Mouse (Mus musculus): ENCODE data around the gene Lamtor3. TPM values are rescaled to one million over a fixed set of nuclear protein-coding genes. Genes with fewer than 3 reads are reported as not detected.

The Lamtor3 gene
- 104 and 106 TPM in 2 replicates for polyA plus RNA-seq (2015; fragmentation: Nextera tagmentation; extraction: Ambion mirVana)

GRCm38 (mm10) chr3:137918172-137918931, at the start of gene Lamtor3:
Gene Lamtor3 (plus strand): TSS chr3:137918506.
- no peaks in the 10 kb centered on the region for H3K9me3 ChIP-seq (ENCODE audit: control insufficient read depth, low read length)
- H3K27ac ChIP-seq (replicated peaks) = peak within 1 kb of the TSS; percentile 85
- H3K4me3 ChIP-seq (ENCODE audit: low read depth, low read length) = peak within 1 kb of the TSS; percentile 62
- no peaks in the 10 kb centered on the region for H3K27me3 ChIP-seq (ENCODE audit: control insufficient read depth, insufficient read depth, low read length)
- DNase-seq (ENCODE audit: low spot score) (peak; percentile 93), ATAC-seq (ENCODE audit: low FRiP score, low TSS enrichment) (peak; percentile 95)
- peak within 1 kb of the TSS; percentile 49 for H3K4me2 ChIP-seq (replicated peaks; ENCODE audit: low read depth)
- under 1% methylated on average over 46 of the region's 47 CpGs for WGBS
- TF ChIP-seq CTCF (IDR thresholded peaks at IDR 0.05; ENCODE audit: low read depth) (peak; percentile 21), EP300 (optimal IDR thresholded peaks at IDR 0.05) (peak; percentile 70)
- H3K36me3 ChIP-seq (ENCODE audit: control insufficient read depth, insufficient read depth, low read length) = peaks cover 7% of the 10 kb centered on the region; the same call in 1 of the 2 replicates
- peaks cover 4% of the 10 kb centered on the region; the same call in 1 of the 2 replicates for H3K4me1 ChIP-seq (replicated peaks; ENCODE audit: control insufficient read depth, insufficient read depth)
- H3K9ac ChIP-seq (ENCODE audit: low read length) = peak within 1 kb of the TSS; percentile 83

GRCm38 (mm10) chr3:137869395-137869794, 48.9 kb upstream of the Lamtor3 start:
- DNase-seq (ENCODE audit: low spot score) (no peak), ATAC-seq (ENCODE audit: low FRiP score, low TSS enrichment) (no peak)
- H3K9ac ChIP-seq (ENCODE audit: low read length) = no peak overlapping the region
- H3K27ac ChIP-seq (replicated peaks) = no peak overlapping the region
- no peaks in the 10 kb centered on the region for H3K9me3 ChIP-seq (ENCODE audit: control insufficient read depth, low read length)
- no peak for TF ChIP-seq CTCF (IDR thresholded peaks at IDR 0.05; ENCODE audit: low read depth)
- TF ChIP-seq EP300 (optimal IDR thresholded peaks at IDR 0.05) = no peak
- 93% methylated on average over 9 of the region's 9 CpGs for WGBS
- no peaks in the 10 kb centered on the region for H3K27me3 ChIP-seq (ENCODE audit: control insufficient read depth, insufficient read depth, low read length)
- H3K36me3 ChIP-seq (ENCODE audit: control insufficient read depth, insufficient read depth, low read length) = no peaks in the 10 kb centered on the region
- H3K4me2 ChIP-seq (replicated peaks; ENCODE audit: low read depth) = no peak overlapping the region
- H3K4me3 ChIP-seq (ENCODE audit: low read depth, low read length) = no peak overlapping the region
- H3K4me1 ChIP-seq (replicated peaks; ENCODE audit: control insufficient read depth, insufficient read depth) = no peaks in the 10 kb centered on the region; the same call in 1 of the 2 replicates

DNA sequence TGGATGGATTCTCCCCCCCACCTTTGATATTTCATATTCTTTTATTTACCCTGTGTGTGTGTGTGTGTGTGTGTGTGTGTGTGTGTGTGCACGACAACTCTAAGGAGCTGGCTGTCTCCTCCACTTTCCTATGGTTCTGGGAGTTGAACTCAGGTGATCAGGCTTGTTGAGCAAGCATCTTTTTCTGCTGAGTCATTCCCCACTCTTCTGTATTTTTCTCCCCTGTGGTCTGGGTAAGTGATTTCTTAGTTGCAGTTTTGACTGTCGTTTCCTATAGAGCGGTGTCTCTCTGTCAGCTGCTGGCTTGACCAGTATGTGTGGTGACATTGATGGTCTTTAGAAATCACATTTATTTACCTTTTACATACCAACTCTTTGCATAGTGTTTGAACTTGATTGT, 39.0 kb upstream of the Lamtor3 start:
- 46% methylated on average over 3 of the region's 3 CpGs for WGBS
- ATAC-seq (ENCODE audit: low FRiP score, low TSS enrichment) (peak; percentile 32; the same call in 1 of the 2 replicates), DNase-seq (ENCODE audit: low spot score) (no peak)

DNA sequence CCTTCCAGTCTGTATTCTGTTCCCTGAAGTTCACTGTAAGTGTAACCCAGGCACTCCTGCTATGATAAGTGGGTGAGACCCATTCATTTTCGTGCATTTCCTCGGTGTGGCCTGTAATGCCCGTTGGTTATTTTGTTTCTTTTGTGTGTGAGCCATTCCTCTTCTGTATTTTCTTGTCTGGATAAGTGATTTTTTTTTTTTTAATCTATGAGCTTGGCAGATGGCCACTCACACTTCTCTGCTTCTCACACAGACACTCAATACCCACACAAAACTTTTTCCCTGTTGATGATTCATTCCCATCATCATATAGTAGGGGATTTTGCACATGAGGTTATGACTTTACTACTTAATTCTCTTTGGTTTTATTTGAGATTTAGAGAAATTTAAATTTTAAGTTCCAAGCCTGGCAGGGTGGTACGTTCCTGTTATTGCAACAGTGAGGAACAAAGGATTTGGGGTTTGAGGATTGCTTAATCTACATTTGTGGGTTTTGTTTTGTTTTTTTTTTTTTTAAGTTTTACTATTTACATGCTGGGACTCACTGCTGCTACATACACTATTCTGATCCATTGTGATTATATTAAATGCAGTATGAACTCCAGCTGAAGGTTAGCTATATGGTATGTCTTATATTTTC, 38.1 kb upstream of the Lamtor3 start:
- no peaks in the 10 kb centered on the region for H3K27me3 ChIP-seq (ENCODE audit: control insufficient read depth, insufficient read depth, low read length)
- H3K4me1 ChIP-seq (replicated peaks; ENCODE audit: control insufficient read depth, insufficient read depth) = no peaks in the 10 kb centered on the region
- no peak overlapping the region for H3K9ac ChIP-seq (ENCODE audit: low read length)
- H3K4me3 ChIP-seq (ENCODE audit: low read depth, low read length) = no peak overlapping the region
- no peak for DNase-seq (ENCODE audit: low spot score)
- no peaks in the 10 kb centered on the region for H3K9me3 ChIP-seq (ENCODE audit: control insufficient read depth, low read length)
- no peak overlapping the region for H3K27ac ChIP-seq (replicated peaks)
- no peak for ATAC-seq (ENCODE audit: low FRiP score, low TSS enrichment)
- no peak for TF ChIP-seq EP300 (optimal IDR thresholded peaks at IDR 0.05)
- no peak for TF ChIP-seq CTCF (IDR thresholded peaks at IDR 0.05; ENCODE audit: low read depth)
- 57% methylated on average over 4 of the region's 4 CpGs for WGBS
- H3K4me2 ChIP-seq (replicated peaks; ENCODE audit: low read depth) = no peak overlapping the region
- no peaks in the 10 kb centered on the region for H3K36me3 ChIP-seq (ENCODE audit: control insufficient read depth, insufficient read depth, low read length)

More for the DNA sequence above, 39.0 kb upstream of the Lamtor3 start:
- Histone ChIP-seq H3K9me3 (ENCODE audit: control insufficient read depth, low read length) (no peaks in the 10 kb centered on the region), H3K27me3 (ENCODE audit: control insufficient read depth, insufficient read depth, low read length) (no peaks in the 10 kb centered on the region), H3K27ac (replicated peaks) (no peak overlapping the region), H3K9ac (ENCODE audit: low read length) (no peak overlapping the region), H3K4me1 (replicated peaks; ENCODE audit: control insufficient read depth, insufficient read depth) (no peaks in the 10 kb centered on the region), H3K4me3 (ENCODE audit: low read depth, low read length) (no peak overlapping the region), H3K4me2 (replicated peaks; ENCODE audit: low read depth) (no peak overlapping the region), H3K36me3 (ENCODE audit: control insufficient read depth, insufficient read depth, low read length) (no peaks in the 10 kb centered on the region)
- TF ChIP-seq EP300 (optimal IDR thresholded peaks at IDR 0.05) = no peak
- no peak for TF ChIP-seq CTCF (IDR thresholded peaks at IDR 0.05; ENCODE audit: low read depth)

DNA sequence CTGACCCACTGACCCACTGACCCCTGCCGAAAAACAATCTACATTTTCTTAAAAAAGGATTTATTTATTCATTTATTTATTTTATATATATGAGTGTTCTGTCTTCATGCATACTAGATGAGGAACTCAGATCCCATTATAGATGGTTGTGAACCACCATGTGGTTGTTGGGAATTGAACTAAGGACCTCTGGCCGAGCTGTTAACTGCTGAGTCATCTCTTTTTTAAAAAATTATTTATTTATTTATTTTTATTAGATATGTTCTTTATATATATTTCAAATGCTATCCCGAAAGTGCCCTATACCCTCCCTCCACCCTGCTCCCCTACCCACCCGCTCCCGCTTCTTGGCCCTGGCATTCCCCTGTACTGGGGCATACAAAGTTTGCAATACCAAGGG, 37.2 kb upstream of the Lamtor3 start:
- no peaks in the 10 kb centered on the region for H3K27me3 ChIP-seq (ENCODE audit: control insufficient read depth, insufficient read depth, low read length)
- H3K9ac ChIP-seq (ENCODE audit: low read length) = no peak overlapping the region
- TF ChIP-seq CTCF (IDR thresholded peaks at IDR 0.05; ENCODE audit: low read depth) (no peak), EP300 (optimal IDR thresholded peaks at IDR 0.05) (no peak)
- no peak for DNase-seq (ENCODE audit: low spot score)
- no peaks in the 10 kb centered on the region for H3K9me3 ChIP-seq (ENCODE audit: control insufficient read depth, low read length)
- no peak for ATAC-seq (ENCODE audit: low FRiP score, low TSS enrichment)
- no peak overlapping the region for H3K4me2 ChIP-seq (replicated peaks; ENCODE audit: low read depth)
- no peak overlapping the region for H3K4me3 ChIP-seq (ENCODE audit: low read depth, low read length)
- no peaks in the 10 kb centered on the region for H3K4me1 ChIP-seq (replicated peaks; ENCODE audit: control insufficient read depth, insufficient read depth)
- H3K27ac ChIP-seq (replicated peaks) = no peak overlapping the region
- 91% methylated on average over 5 of the region's 5 CpGs for WGBS
- 0 out of 2 replicates have a peak, but pooled peaks cover under 1% of the 10 kb centered on the region for H3K36me3 ChIP-seq (ENCODE audit: control insufficient read depth, insufficient read depth, low read length)

DNA sequence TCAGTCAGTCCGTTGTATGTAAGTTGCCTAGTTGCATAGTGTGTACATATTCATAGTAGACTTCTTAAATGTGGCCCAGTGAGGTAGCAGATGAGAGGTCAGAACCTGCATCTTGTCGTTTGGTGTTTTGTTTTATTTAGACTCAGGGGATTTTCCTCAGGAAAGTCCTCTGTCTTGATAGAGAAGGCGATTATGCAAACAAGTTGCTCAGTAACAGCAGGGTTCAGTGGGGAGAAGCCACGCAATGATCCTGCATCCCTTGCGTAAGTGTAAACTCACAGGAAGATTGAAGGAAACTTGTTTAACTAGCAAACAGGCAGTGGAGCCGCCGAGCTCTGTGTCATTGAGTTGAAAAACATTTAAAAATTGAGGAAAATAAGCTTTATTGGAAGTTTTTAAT, 30.3 kb upstream of the Lamtor3 start:
- Histone ChIP-seq H3K4me1 (replicated peaks; ENCODE audit: control insufficient read depth, insufficient read depth) (no peaks in the 10 kb centered on the region), H3K27ac (replicated peaks) (no peak overlapping the region), H3K27me3 (ENCODE audit: control insufficient read depth, insufficient read depth, low read length) (no peaks in the 10 kb centered on the region), H3K9me3 (ENCODE audit: control insufficient read depth, low read length) (no peaks in the 10 kb centered on the region), H3K4me2 (replicated peaks; ENCODE audit: low read depth) (no peak overlapping the region), H3K4me3 (ENCODE audit: low read depth, low read length) (no peak overlapping the region), H3K36me3 (ENCODE audit: control insufficient read depth, insufficient read depth, low read length) (peaks cover 7% of the 10 kb centered on the region; the same call in 1 of the 2 replicates), H3K9ac (ENCODE audit: low read length) (no peak overlapping the region)
- TF ChIP-seq CTCF (IDR thresholded peaks at IDR 0.05; ENCODE audit: low read depth) (no peak), EP300 (optimal IDR thresholded peaks at IDR 0.05) (no peak)
- no peak for DNase-seq (ENCODE audit: low spot score)
- ATAC-seq (ENCODE audit: low FRiP score, low TSS enrichment) = no peak
- whole genome bisulfite sequencing = 66% methylated on average over 7 of the region's 7 CpGs
